Mouse (Mus musculus) liver, adult 2 months (tissue): ENCODE measurements around the gene Cyp3a13. TPM values are rescaled to one million over a fixed set of nuclear protein-coding genes. Genes with fewer than 3 reads are reported as not detected.
A peak's percentile ranks its signal among the peaks of the same experiment; 100 is the strongest.

Source experiments
- DNase-seq: peaks from one replicate; pipeline ENCODE4 v3.0.0-alpha.2; 2011; ENCODE audit warnings: low read depth, low spot score; ENCODE audit errors: extremely low read depth
- H3K27ac ChIP-seq: fragments of 200-500 bp; replicated peaks from 2 replicates; pipeline ENCODE4 v1.5.1; 2012; ENCODE audit warnings: low read depth, mild to moderate bottlenecking, control low read depth, inconsistent platforms, low read length; ENCODE audit not compliant: insufficient read depth
- H3K27me3 ChIP-seq: fragments of 200-500 bp; 2 replicates; pipeline ENCODE4 v1.6.1; 2012; ENCODE audit warnings: mild to moderate bottlenecking, moderate library complexity, low read length, inconsistent platforms; ENCODE audit not compliant: control insufficient read depth, insufficient read depth
- H3K36me3 ChIP-seq: fragments of 200-500 bp; 2 replicates; pipeline ENCODE4 v1.6.1; 2012; ENCODE audit warnings: low read length, inconsistent platforms; ENCODE audit not compliant: control insufficient read depth, insufficient read depth
- H3K4me1 ChIP-seq: fragments of 200-500 bp; 2 replicates; pipeline ENCODE4 v1.6.1; 2011; ENCODE audit warnings: low read length; ENCODE audit not compliant: control insufficient read depth, insufficient read depth
- H3K4me3 ChIP-seq: fragments of 200-500 bp; 2 replicates; pipeline ENCODE4 v1.5.1; 2011; ENCODE audit warnings: low read depth, mild to moderate bottlenecking, control low read depth, low read length, moderate library complexity; ENCODE audit not compliant: insufficient read depth
- H3K79me2 ChIP-seq: fragments of 200-500 bp; 2 replicates; pipeline ENCODE4 v1.6.1; 2012; ENCODE audit warnings: inconsistent platforms, mild to moderate bottlenecking, low read length, moderate library complexity; ENCODE audit not compliant: control insufficient read depth, insufficient read depth
- H3K9ac ChIP-seq: fragments of 200-500 bp; 2 replicates; pipeline ENCODE4 v1.6.1; 2012; ENCODE audit warnings: low read depth, mild to moderate bottlenecking, control low read depth, inconsistent platforms, low read length
- CTCF ChIP-seq: fragments of 200-500 bp; IDR thresholded peaks from 2 replicates; pipeline ENCODE4 v1.5.1; 2011; ENCODE audit warnings: low read depth, low read length, control low read depth
- POLR2A ChIP-seq: fragments of 200-500 bp; IDR thresholded peaks from 2 replicates; pipeline ENCODE4 v1.6.1; 2011; ENCODE audit warnings: low read length, control low read depth; ENCODE audit not compliant: insufficient read depth; ENCODE audit errors: extremely low read depth
- WGBS: fragments of 180-500 bp; shearing (Covaris S2); methylation state at CpG from one replicate; pipeline ENCODE4 v1.1.7; 2018; 5-methylcytosine and 5-hydroxymethylcytosine counted together
- polyA plus RNA-seq: library from polyadenylated mRNA; depleted of rRNA; stranded (reverse); fragments of >200 nt; gene quantifications from 2 replicates; pipeline ENCODE4 v1.2.3, GENCODE M21; 2012
- total RNA-seq: library from RNA; depleted of rRNA; stranded (reverse); fragments of >200 nt; gene quantifications from 2 replicates; pipeline ENCODE4 v1.2.3, GENCODE M21; 2014

Cyp3a13 gene
- total and polyA plus RNA-seq, 2 experiments, result 22.9 to 173 TPM

DNA sequence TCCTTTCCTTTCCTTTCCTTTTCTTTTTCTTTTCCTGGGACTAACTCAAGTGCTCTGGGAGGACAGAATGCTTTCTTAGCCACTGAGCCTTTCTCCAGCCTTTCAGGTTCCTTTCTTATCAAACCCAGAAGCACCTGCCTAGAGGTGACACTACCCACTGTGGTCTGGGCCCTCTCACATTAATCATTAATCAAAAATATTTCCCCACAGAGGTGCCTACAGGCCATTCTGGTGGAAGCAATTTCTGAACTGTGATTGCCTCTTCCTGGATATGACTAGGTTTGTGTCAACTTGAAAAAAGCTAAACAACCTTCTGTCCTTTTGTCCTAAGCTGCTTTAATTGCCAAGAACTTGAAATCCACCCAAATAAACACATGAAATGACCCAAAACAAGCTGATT is 752 bp upstream of the Cyp3a13 start:
- Histone ChIP-seq H3K27me3 (no peaks in the 10 kb centered on the region), H3K4me1 (peaks cover 5% of the 10 kb centered on the region), H3K9ac (no peak overlapping the region), H3K36me3 (peaks cover 15% of the 10 kb centered on the region), H3K4me3 (no peak overlapping the region), H3K27ac (peak overlapping the region; percentile 59), H3K79me2 (peaks cover 4% of the 10 kb centered on the region; the same call in 1 of the 2 replicates)
- no peak for TF ChIP-seq POLR2A
- TF ChIP-seq CTCF, result no peak
- DNase-seq, result peak; percentile 99

GRCm38 (mm10) chr5:137915550-137915949 is 5.9 kb downstream of the Cyp3a13 start:
- 18% methylated on average over 6 of the region's 6 CpGs for WGBS
- peak overlapping the region; percentile 65 for H3K9ac ChIP-seq
- peaks cover under 1% of the 10 kb centered on the region; the same call in 1 of the 2 replicates for H3K79me2 ChIP-seq
- no peaks in the 10 kb centered on the region for H3K27me3 ChIP-seq
- no peak for TF ChIP-seq POLR2A
- TF ChIP-seq CTCF, result no peak
- peak overlapping the region; percentile 75 for H3K27ac ChIP-seq
- no peak overlapping the region for H3K4me3 ChIP-seq
- H3K4me1 ChIP-seq, result peaks cover 22% of the 10 kb centered on the region
- peak; percentile 93 for DNase-seq
- peaks cover 57% of the 10 kb centered on the region for H3K36me3 ChIP-seq

- H3K4me1 ChIP-seq, result peaks cover 22% of the 10 kb centered on the region
Measured at GRCm38 (mm10) chr5:137914508-137914907, 6.9 kb downstream of the Cyp3a13 start.

DNA sequence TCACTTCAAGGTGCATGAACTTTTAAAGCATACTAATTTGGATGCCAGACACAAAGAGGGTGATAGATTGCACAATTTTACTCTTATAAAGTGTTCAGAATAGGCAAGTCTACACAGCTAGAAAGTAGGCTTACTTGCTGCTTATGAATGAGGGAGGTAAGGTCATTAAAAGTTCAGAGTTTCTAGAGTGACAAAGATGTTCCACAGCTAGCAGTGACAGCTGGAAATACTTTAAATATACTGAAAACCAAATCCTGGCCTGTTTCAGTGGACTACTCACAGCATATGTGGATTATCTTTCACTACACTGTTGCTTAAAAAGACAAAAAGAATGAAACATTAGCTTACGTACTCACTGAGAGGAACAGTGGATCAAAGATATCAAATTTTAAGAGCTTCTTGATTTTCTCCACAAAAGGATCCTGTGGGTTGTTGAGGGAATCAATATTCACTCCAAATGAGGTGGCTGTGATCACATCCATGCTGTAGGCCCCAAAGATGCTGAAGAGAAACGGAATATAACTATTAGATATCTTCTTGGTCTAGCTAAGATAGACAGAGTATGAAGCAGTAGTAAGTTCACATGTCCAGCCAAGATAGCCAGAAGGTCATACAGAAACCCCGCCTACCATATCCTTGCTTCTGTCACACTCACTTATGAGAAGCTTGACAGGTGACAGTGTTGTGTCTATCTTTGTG is 11.7 kb downstream of the Cyp3a13 start:
- TF ChIP-seq POLR2A (no peak), CTCF (no peak)
- H3K36me3 ChIP-seq, result peaks cover 67% of the 10 kb centered on the region
- H3K27ac ChIP-seq, result no peak overlapping the region
- H3K9ac ChIP-seq, result no peak overlapping the region
- peaks cover 6% of the 10 kb centered on the region; the same call in 1 of the 2 replicates for H3K4me1 ChIP-seq
- 93% methylated on average over 3 of the region's 3 CpGs for WGBS
- H3K79me2 ChIP-seq, result no peaks in the 10 kb centered on the region; the same call in 1 of the 2 replicates
- no peaks in the 10 kb centered on the region for H3K27me3 ChIP-seq
- H3K4me3 ChIP-seq, result no peak overlapping the region
- DNase-seq, result no peak

More at GRCm38 (mm10) chr5:137914508-137914907, 6.9 kb downstream of the Cyp3a13 start:
- H3K9ac ChIP-seq, result no peak overlapping the region
- no peak for TF ChIP-seq POLR2A
- TF ChIP-seq CTCF, result no peak
- no peaks in the 10 kb centered on the region for H3K27me3 ChIP-seq
- peaks cover 66% of the 10 kb centered on the region for H3K36me3 ChIP-seq
- H3K4me3 ChIP-seq, result no peak overlapping the region
- no peak for DNase-seq
- H3K79me2 ChIP-seq, result no peaks in the 10 kb centered on the region; the same call in 1 of the 2 replicates
- no peak overlapping the region for H3K27ac ChIP-seq

- Histone ChIP-seq H3K27me3 (no peaks in the 10 kb centered on the region), H3K4me1 (no peaks in the 10 kb centered on the region), H3K27ac (no peak overlapping the region), H3K9ac (no peak overlapping the region), H3K79me2 (no peaks in the 10 kb centered on the region), H3K36me3 (peaks cover 73% of the 10 kb centered on the region), H3K4me3 (no peak overlapping the region)
- WGBS, result 69% methylated on average over 1 of the region's 1 CpGs
- DNase-seq, result no peak
- TF ChIP-seq CTCF (no peak), POLR2A (no peak)
Measured at GRCm38 (mm10) chr5:137897812-137898211, 23.6 kb downstream of the Cyp3a13 start.

DNA sequence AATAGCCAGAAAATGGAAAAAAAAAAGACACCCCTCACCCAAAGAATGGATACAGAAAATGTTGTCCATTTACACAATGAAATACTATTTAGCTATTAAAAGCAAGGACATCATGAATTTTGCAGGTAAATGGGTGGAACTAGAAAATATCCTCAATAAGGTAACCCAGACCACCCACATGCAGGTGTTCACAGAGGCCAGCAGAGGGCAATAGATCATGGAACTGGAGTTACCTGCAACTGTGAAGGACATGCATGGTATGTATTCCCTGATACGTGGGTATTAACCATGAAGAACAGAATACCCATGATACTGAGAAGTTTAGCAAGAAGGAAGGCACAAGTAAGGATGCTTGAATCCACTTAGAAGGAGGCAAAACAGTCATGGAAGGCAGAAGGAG is 28.5 kb downstream of the Cyp3a13 start:
- DNase-seq, result no peak
- no peak overlapping the region for H3K27ac ChIP-seq
- WGBS, result 63% methylated on average over 1 of the region's 1 CpGs

More for the DNA sequence above, 28.5 kb downstream of the Cyp3a13 start:
- Histone ChIP-seq H3K9ac (no peak overlapping the region), H3K36me3 (peaks cover 49% of the 10 kb centered on the region), H3K27me3 (no peaks in the 10 kb centered on the region), H3K4me1 (no peaks in the 10 kb centered on the region), H3K4me3 (no peak overlapping the region), H3K79me2 (no peaks in the 10 kb centered on the region)
- TF ChIP-seq POLR2A, result no peak
- peak; percentile 38; the same call in 1 of the 2 replicates for TF ChIP-seq CTCF
